Mouse (Mus musculus): ENCODE measurements around the gene Bhlhb9. TPM values are rescaled to one million over a fixed set of nuclear protein-coding genes. Genes with fewer than 3 reads are reported as not detected.

Bhlhb9 gene
- total and polyA plus RNA-seq, 3 experiments: 4.7 to 16.2 (median 9.0) TPM

- TF ChIP-seq EP300 (IDR thresholded peaks at IDR 0.05; ENCODE audit: insufficient read depth, low read depth, low read length): no peak
- peak; percentile 39; the same call in 1 of the 2 replicates for TF ChIP-seq POLR2A (IDR thresholded peaks at IDR 0.05; ENCODE audit: insufficient read depth, low read depth, low read length)
- TF ChIP-seq CTCF (IDR thresholded peaks at IDR 0.05): 0 out of 2 replicates have a peak, but pooled peaks have one; percentile 6
- Histone ChIP-seq H3K79me2 (replicated peaks; ENCODE audit: control insufficient read depth, insufficient read depth, low read length) (no peaks in the 10 kb centered on the region), H3K36me3 (ENCODE audit: control insufficient read depth, insufficient read depth, low read length) (no peaks in the 10 kb centered on the region), H3K9ac (ENCODE audit: low read depth, low read length) (peak overlapping the region; percentile 79), H3K27me3 (ENCODE audit: control insufficient read depth, insufficient read depth, low read length) (no peaks in the 10 kb centered on the region), H3K27ac (peak overlapping the region; percentile 45), H3K4me1 (ENCODE audit: control insufficient read depth, insufficient read depth, low read length) (no peaks in the 10 kb centered on the region), H3K4me3 (peak overlapping the region; percentile 67)
- WGBS: 16% methylated on average over 41 of the region's 41 CpGs
- peak; percentile 55 to 58 for DNase-seq
- intact Hi-C loops (cut with DNase I): loop anchor here (5.0 kb wide), 1 partner anchor 143 kb away; the partner anchor contains the start of genes Armcx5 and Gprasp1
Measured at GRCm38 (mm10) chrX:135885411-135886233, 88.2 kb downstream of the Bhlhb9 start.

- no peak for TF ChIP-seq EP300 (IDR thresholded peaks at IDR 0.05; ENCODE audit: insufficient read depth, low read depth, low read length)
- TF ChIP-seq POLR2A (IDR thresholded peaks at IDR 0.05; ENCODE audit: insufficient read depth, low read depth, low read length): no peak
- TF ChIP-seq CTCF (IDR thresholded peaks at IDR 0.05): no peak
- Histone ChIP-seq H3K36me3 (ENCODE audit: control insufficient read depth, insufficient read depth, low read length) (no peaks in the 10 kb centered on the region), H3K79me2 (replicated peaks; ENCODE audit: control insufficient read depth, insufficient read depth, low read length) (no peaks in the 10 kb centered on the region), H3K4me1 (ENCODE audit: control insufficient read depth, insufficient read depth, low read length) (no peaks in the 10 kb centered on the region), H3K27me3 (ENCODE audit: control insufficient read depth, insufficient read depth, low read length) (no peaks in the 10 kb centered on the region), H3K4me3 (peak overlapping the region; percentile 67), H3K27ac (peak overlapping the region; percentile 45), H3K9ac (ENCODE audit: low read depth, low read length) (peak overlapping the region; percentile 79)
- WGBS: 18% methylated on average over 11 of the region's 11 CpGs
- DNase-seq: peak in 1 of 2 experiments; percentile 34
- intact Hi-C loops (cut with DNase I): loop anchor here (5.0 kb wide), 1 partner anchor 144 kb away; the partner anchor contains the start of genes Armcx5 and Gprasp1
Measured at GRCm38 (mm10) chrX:135886234-135886585, 88.8 kb downstream of the Bhlhb9 start.

GRCm38 (mm10) chrX:135916580-135916979, 119.2 kb downstream of the Bhlhb9 start:
- Histone ChIP-seq H3K4me1 (ENCODE audit: control insufficient read depth, insufficient read depth, low read length) (no peaks in the 10 kb centered on the region), H3K27me3 (ENCODE audit: control insufficient read depth, insufficient read depth, low read length) (no peaks in the 10 kb centered on the region), H3K36me3 (ENCODE audit: control insufficient read depth, insufficient read depth, low read length) (no peaks in the 10 kb centered on the region), H3K27ac (no peak overlapping the region), H3K4me3 (no peak overlapping the region), H3K9ac (ENCODE audit: low read depth, low read length) (no peak overlapping the region), H3K79me2 (replicated peaks; ENCODE audit: control insufficient read depth, insufficient read depth, low read length) (no peaks in the 10 kb centered on the region)
- intact Hi-C loops (cut with DNase I): no loop called here
- WGBS: 54% methylated on average over 4 of the region's 4 CpGs
- no peak for DNase-seq
- TF ChIP-seq CTCF (IDR thresholded peaks at IDR 0.05) (no peak), EP300 (IDR thresholded peaks at IDR 0.05; ENCODE audit: insufficient read depth, low read depth, low read length) (no peak), POLR2A (IDR thresholded peaks at IDR 0.05; ENCODE audit: insufficient read depth, low read depth, low read length) (no peak)

- no peaks in the 10 kb centered on the region for H3K36me3 ChIP-seq (ENCODE audit: control insufficient read depth, insufficient read depth, low read length)
- no peak for DNase-seq
- no peaks in the 10 kb centered on the region for H3K27me3 ChIP-seq (ENCODE audit: control insufficient read depth, insufficient read depth, low read length)
- H3K27ac ChIP-seq: no peak overlapping the region
- intact Hi-C loops (cut with DNase I): no loop called here
- H3K4me1 ChIP-seq (ENCODE audit: control insufficient read depth, insufficient read depth, low read length): no peaks in the 10 kb centered on the region
- no peak overlapping the region for H3K4me3 ChIP-seq
- H3K79me2 ChIP-seq (replicated peaks; ENCODE audit: control insufficient read depth, insufficient read depth, low read length): no peaks in the 10 kb centered on the region
- TF ChIP-seq CTCF (IDR thresholded peaks at IDR 0.05) (no peak), POLR2A (IDR thresholded peaks at IDR 0.05; ENCODE audit: insufficient read depth, low read depth, low read length) (no peak), EP300 (IDR thresholded peaks at IDR 0.05; ENCODE audit: insufficient read depth, low read depth, low read length) (no peak)
- H3K9ac ChIP-seq (ENCODE audit: low read depth, low read length): no peak overlapping the region
- WGBS: 65% methylated on average over 1 of the region's 1 CpGs
Measured at GRCm38 (mm10) chrX:135917116-135917515, 119.7 kb downstream of the Bhlhb9 start.

- Histone ChIP-seq H3K36me3 (ENCODE audit: control insufficient read depth, insufficient read depth, low read length) (no peaks in the 10 kb centered on the region), H3K27ac (no peak overlapping the region), H3K9ac (ENCODE audit: low read depth, low read length) (no peak overlapping the region), H3K79me2 (replicated peaks; ENCODE audit: control insufficient read depth, insufficient read depth, low read length) (no peaks in the 10 kb centered on the region), H3K4me1 (ENCODE audit: control insufficient read depth, insufficient read depth, low read length) (no peaks in the 10 kb centered on the region), H3K27me3 (ENCODE audit: control insufficient read depth, insufficient read depth, low read length) (no peaks in the 10 kb centered on the region), H3K4me3 (no peak overlapping the region)
- DNase-seq: no peak
- WGBS: 62% methylated on average over 7 of the region's 7 CpGs
- no peak for TF ChIP-seq CTCF (IDR thresholded peaks at IDR 0.05)
- no peak for TF ChIP-seq EP300 (IDR thresholded peaks at IDR 0.05; ENCODE audit: insufficient read depth, low read depth, low read length)
- intact Hi-C loops (cut with DNase I): no loop called here
Measured at GRCm38 (mm10) chrX:135922162-135922561, 124.8 kb downstream of the Bhlhb9 start.

GRCm38 (mm10) chrX:135925911-135926310, 128.5 kb downstream of the Bhlhb9 start:
- 36% methylated on average over 3 of the region's 3 CpGs for WGBS
- no peak overlapping the region for H3K27ac ChIP-seq
- H3K4me3 ChIP-seq: no peak overlapping the region
- no peaks in the 10 kb centered on the region for H3K4me1 ChIP-seq (ENCODE audit: control insufficient read depth, insufficient read depth, low read length)
- TF ChIP-seq POLR2A (IDR thresholded peaks at IDR 0.05; ENCODE audit: insufficient read depth, low read depth, low read length) (no peak), CTCF (IDR thresholded peaks at IDR 0.05) (no peak), EP300 (IDR thresholded peaks at IDR 0.05; ENCODE audit: insufficient read depth, low read depth, low read length) (no peak)
- intact Hi-C loops (cut with DNase I): no loop called here
- DNase-seq: no peak
- H3K79me2 ChIP-seq (replicated peaks; ENCODE audit: control insufficient read depth, insufficient read depth, low read length): no peaks in the 10 kb centered on the region
- H3K36me3 ChIP-seq (ENCODE audit: control insufficient read depth, insufficient read depth, low read length): no peaks in the 10 kb centered on the region
- no peak overlapping the region for H3K9ac ChIP-seq (ENCODE audit: low read depth, low read length)
- H3K27me3 ChIP-seq (ENCODE audit: control insufficient read depth, insufficient read depth, low read length): no peaks in the 10 kb centered on the region

All from heart, adult 2 months (tissue).